Mouse (Mus musculus) neural tube, embryonic 12.5 days (tissue): ENCODE measurements around the gene Papolb. TPM values are rescaled to one million over a fixed set of nuclear protein-coding genes. Genes with fewer than 3 reads are reported as not detected.
A peak's percentile ranks its signal among the peaks of the same experiment; 100 is the strongest.

Source experiments
- ATAC-seq: fragments of 200-750 bp; cut with Nextera tagmentation; 2 replicates; pipeline ENCODE4 v1.8.0; 2017; ENCODE audit warnings: low read depth, mild to moderate bottlenecking, moderate TSS enrichment, moderate library complexity; ENCODE audit not compliant: low FRiP score
- H3K27ac ChIP-seq: fragments of 300-500 bp; sonication (generic); 2 replicates; pipeline ENCODE4 v1.5.1; 2016
- H3K27me3 ChIP-seq: fragments of 300-500 bp; sonication (generic); replicated peaks from 2 replicates; pipeline ENCODE4 v1.6.1; 2016; ENCODE audit warnings: mild to moderate bottlenecking
- H3K36me3 ChIP-seq: fragments of 300-500 bp; sonication (generic); 2 replicates; pipeline ENCODE4 v1.6.1; 2016; ENCODE audit warnings: mild to moderate bottlenecking
- H3K4me1 ChIP-seq: fragments of 300-500 bp; sonication (generic); 2 replicates; pipeline ENCODE4 v1.6.1; 2016
- H3K4me2 ChIP-seq: fragments of 300-500 bp; sonication (generic); replicated peaks from 2 replicates; pipeline ENCODE4 v1.6.1; 2016; ENCODE audit warnings: mild to moderate bottlenecking
- H3K4me3 ChIP-seq: fragments of 300-500 bp; sonication (generic); 2 replicates; pipeline ENCODE4 v1.5.1; 2016
- H3K9ac ChIP-seq: fragments of 300-500 bp; sonication (generic); 2 replicates; pipeline ENCODE4 v1.6.1; 2016; ENCODE audit warnings: mild to moderate bottlenecking
- H3K9me3 ChIP-seq: fragments of 300-500 bp; sonication (generic); 2 replicates; pipeline ENCODE4 v1.6.1; 2016; ENCODE audit warnings: mild to moderate bottlenecking
- WGBS: fragments of 180-500 bp; shearing (Covaris S2); methylation state at CpG from one replicate; pipeline ENCODE4 v1.1.7; 2016; 5-methylcytosine and 5-hydroxymethylcytosine counted together
- polyA plus RNA-seq: library from polyadenylated mRNA; unstranded; fragments of >200 nt; fragmentation: Nextera tagmentation; extraction: Ambion mirVana; gene quantifications from 2 replicates; pipeline ENCODE4 v1.2.1, GENCODE M21; 2016

Papolb gene
- 0.26 and 0.34 TPM in 2 replicates for polyA plus RNA-seq

DNA sequence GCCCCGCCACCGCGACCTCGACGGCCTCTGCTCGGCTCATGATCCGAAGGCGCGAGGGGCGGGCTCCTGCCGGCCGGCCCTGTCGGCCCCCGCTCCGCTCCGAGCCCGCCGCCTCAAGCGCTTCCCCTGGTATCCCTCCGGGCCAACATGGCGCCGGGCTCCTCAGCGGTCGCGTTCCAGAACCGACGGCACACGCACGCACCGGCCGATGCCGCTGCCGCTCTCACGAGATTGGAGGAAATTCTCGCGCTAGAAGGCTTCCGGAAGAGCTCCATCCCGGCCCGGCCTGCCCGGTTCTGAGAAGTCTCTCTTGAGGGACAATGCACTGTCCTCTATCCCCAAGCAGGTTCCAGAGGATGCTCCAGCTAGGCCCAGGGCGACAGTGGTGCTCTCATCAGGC, at the start of gene Papolb:
Papolb (minus strand) TSS at position 162 of the 400 bp plus-strand sequence.
- peak within 1 kb of the TSS; percentile 13; the same call in 1 of the 2 replicates for H3K4me3 ChIP-seq
- peak within 1 kb of the TSS; percentile 46 for H3K4me2 ChIP-seq
- no peak for ATAC-seq
- H3K27ac ChIP-seq = no peak within 1 kb of the TSS
- 0 out of 2 replicates have a peak, but pooled peaks cover 4% of the 10 kb centered on the region for H3K4me1 ChIP-seq
- H3K9ac ChIP-seq = no peak within 1 kb of the TSS
- 43% methylated on average over 41 of the region's 41 CpGs for WGBS
- no peaks in the 10 kb centered on the region for H3K9me3 ChIP-seq
- no peaks in the 10 kb centered on the region for H3K36me3 ChIP-seq
- H3K27me3 ChIP-seq = peaks cover 11% of the 10 kb centered on the region

DNA sequence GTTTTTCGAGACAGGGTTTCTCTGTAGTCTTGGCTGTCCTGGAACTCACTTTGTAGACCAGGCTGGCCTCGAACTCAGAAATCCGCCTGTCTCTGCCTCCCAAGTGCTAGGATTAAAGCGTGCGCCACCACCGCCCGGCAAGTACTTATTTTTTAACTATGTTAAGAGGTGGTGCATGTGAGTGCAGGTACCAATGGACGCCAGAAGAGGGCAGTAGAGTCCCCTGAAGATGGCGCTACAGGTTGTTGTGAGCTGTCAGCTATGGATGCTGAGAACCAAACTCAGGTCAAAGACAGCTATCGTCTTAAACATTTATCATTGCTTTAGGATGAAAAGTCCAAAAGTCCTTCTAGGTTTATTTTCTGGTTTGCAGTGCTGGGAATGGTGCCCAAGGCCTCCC, 48.3 kb upstream of the Papolb start:
- WGBS = 88% methylated on average over 10 of the region's 10 CpGs
- ATAC-seq = no peak

DNA sequence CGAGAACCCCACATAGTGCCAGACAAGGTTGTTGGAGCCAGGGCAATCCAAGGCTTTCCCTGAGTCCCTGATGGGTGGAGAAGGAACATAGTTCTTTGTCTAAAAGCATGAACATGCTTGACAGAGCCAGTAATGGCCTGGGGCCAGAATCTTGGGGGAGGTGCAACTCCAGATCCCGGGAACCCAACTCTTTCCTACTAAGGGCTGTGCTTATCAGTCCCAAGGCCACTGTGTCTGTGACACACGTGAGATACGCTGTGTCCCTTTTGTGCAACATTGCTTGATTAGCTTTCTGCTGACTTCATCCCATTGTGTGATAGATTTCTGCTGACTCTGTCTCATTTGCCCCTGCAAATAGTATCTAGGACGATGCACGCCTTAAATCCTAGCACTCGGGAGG, 47.0 kb upstream of the Papolb start:
- no peak overlapping the region for H3K27ac ChIP-seq
- WGBS = 88% methylated on average over 7 of the region's 7 CpGs

More for the DNA sequence above, 48.3 kb upstream of the Papolb start:
- Histone ChIP-seq H3K4me3 (no peak overlapping the region), H3K9me3 (0 out of 2 replicates have a peak, but pooled peaks cover 4% of the 10 kb centered on the region), H3K4me2 (no peak overlapping the region), H3K4me1 (peaks cover 2% of the 10 kb centered on the region), H3K9ac (no peak overlapping the region), H3K27ac (no peak overlapping the region), H3K36me3 (no peaks in the 10 kb centered on the region), H3K27me3 (no peaks in the 10 kb centered on the region)

DNA sequence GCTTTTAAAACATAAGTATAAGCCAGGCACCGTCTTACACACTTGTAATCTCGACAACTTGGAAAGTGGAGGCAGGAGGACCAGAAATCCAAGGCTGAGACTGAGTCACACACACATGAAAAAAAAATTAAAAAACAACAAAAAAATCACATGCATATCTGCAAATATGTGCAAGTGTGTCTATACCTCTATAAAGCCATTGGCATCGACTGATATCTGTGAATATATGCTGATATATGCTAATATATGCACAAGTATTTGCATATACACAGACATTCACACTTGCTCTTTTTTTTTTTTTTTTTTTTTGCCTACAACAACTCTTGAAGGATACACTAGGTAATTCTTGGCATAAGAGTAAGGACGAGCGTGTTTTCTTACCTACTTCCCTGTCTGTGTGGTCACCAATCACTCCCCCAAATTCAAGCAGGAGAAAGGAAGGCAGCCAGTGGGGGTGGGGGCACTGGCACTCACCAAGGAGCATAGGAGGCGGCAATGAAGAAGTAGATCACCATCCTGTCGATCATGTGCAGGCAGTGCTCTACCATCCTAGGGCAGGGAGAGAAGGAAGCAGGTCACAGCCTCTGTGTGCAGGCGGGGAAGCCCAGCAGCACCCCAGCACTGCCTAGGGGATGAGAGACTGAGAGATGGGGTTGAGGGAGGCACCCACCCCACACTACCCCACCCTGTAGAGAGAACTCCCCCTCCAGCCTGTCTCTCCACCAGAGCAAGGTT, 44.6 kb upstream of the Papolb start:
- Histone ChIP-seq H3K9ac (no peak overlapping the region), H3K4me1 (no peaks in the 10 kb centered on the region), H3K27me3 (no peaks in the 10 kb centered on the region), H3K9me3 (0 out of 2 replicates have a peak, but pooled peaks cover 4% of the 10 kb centered on the region), H3K27ac (no peak overlapping the region), H3K36me3 (no peaks in the 10 kb centered on the region), H3K4me2 (no peak overlapping the region), H3K4me3 (no peak overlapping the region)
- WGBS = 80% methylated on average over 8 of the region's 8 CpGs
- no peak for ATAC-seq

More for the DNA sequence above, 47.0 kb upstream of the Papolb start:
- Histone ChIP-seq H3K4me3 (no peak overlapping the region), H3K4me1 (no peaks in the 10 kb centered on the region), H3K9me3 (0 out of 2 replicates have a peak, but pooled peaks cover 4% of the 10 kb centered on the region), H3K9ac (no peak overlapping the region), H3K27me3 (no peaks in the 10 kb centered on the region), H3K36me3 (no peaks in the 10 kb centered on the region), H3K4me2 (no peak overlapping the region)
- ATAC-seq = no peak

DNA sequence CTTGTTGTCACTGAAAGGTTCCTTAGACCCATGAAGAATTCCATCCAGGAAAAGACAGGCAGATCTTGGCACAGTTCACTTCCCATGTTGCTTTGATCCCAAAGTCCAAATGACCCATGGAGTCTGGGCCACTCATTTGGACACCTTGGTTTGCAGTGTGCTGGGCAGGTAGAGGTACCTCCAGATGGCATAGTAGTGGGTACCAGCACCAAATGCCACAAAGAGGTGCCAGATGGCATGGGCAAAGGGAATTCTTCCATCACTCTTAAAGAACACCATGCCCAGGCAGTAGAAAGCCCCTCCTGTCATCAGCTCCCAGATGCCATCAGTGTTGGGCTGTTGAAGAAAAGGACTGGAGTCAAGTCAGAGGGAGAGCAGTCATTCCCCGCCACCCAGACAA, 34.7 kb upstream of the Papolb start:
- WGBS = 100% methylated on average over 1 of the region's 1 CpGs
- no peak overlapping the region for H3K9ac ChIP-seq
- H3K4me2 ChIP-seq = no peak overlapping the region
- no peak for ATAC-seq
- H3K9me3 ChIP-seq = 0 out of 2 replicates have a peak, but pooled peaks cover 13% of the 10 kb centered on the region
- peaks cover 8% of the 10 kb centered on the region; the same call in 1 of the 2 replicates for H3K36me3 ChIP-seq
- H3K4me3 ChIP-seq = no peak overlapping the region
- H3K4me1 ChIP-seq = no peaks in the 10 kb centered on the region
- no peak overlapping the region for H3K27ac ChIP-seq
- no peaks in the 10 kb centered on the region for H3K27me3 ChIP-seq

DNA sequence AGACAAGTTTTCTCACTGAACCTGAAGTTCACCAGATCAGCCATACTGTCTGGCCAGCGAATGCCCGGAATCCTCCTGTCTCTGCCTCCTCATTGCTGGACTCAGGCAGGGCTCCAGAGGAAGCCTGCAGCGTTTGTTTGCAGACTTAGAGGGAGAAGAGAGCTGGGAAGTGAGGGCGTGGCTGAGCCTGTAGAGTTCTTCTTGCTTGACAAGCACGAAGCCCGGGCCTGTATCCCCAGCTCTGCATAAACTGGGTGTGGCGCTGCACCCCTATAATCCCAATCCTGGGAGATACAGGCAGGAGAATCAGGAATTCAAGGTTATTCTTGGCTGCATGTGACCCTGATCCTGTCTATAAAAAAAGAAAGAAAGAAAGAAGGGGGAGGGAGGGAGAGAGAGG, 30.4 kb upstream of the Papolb start:
- 62% methylated on average over 7 of the region's 7 CpGs for WGBS
- H3K9ac ChIP-seq = no peak overlapping the region
- no peaks in the 10 kb centered on the region for H3K27me3 ChIP-seq
- no peak overlapping the region for H3K4me3 ChIP-seq
- H3K36me3 ChIP-seq = no peaks in the 10 kb centered on the region
- no peak overlapping the region for H3K27ac ChIP-seq
- H3K9me3 ChIP-seq = no peaks in the 10 kb centered on the region
- H3K4me1 ChIP-seq = no peaks in the 10 kb centered on the region
- ATAC-seq = no peak
- no peak overlapping the region for H3K4me2 ChIP-seq

DNA sequence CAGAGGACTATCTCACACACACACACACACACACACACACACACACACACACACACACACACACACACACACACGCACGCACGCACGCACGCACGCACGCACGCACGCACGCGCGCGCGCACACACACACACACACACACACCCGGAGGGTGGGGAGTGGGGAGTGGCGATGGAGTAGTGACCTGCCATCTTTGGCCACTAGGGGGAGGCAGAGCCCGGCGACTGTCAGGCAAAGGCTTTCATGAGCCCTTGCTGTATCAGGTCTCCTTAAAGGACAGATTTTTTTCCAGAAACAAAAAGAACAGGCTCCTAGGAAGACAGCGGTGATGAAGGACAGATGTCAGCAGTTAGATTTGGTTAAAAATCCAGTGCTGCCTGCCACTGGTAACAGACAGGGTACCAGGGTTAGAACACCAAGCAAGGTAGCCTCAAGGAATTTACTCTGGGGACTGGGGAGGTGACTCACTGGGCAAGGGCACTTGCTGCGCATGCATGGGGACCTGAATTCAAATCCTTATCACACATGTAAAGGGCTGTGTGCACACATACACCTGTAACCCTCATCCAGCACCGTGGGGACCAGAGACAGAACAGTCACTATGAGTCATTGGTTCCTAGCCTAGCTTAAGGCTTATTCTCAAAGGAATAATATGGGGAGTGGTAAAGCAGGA, 27.7 kb upstream of the Papolb start:
- ATAC-seq = peak; percentile 72
- Histone ChIP-seq H3K4me2 (peak overlapping the region; percentile 34; the same call in 1 of the 2 replicates), H3K27me3 (no peaks in the 10 kb centered on the region), H3K27ac (no peak overlapping the region), H3K4me1 (no peaks in the 10 kb centered on the region), H3K9me3 (no peaks in the 10 kb centered on the region), H3K36me3 (no peaks in the 10 kb centered on the region), H3K9ac (no peak overlapping the region), H3K4me3 (no peak overlapping the region)
- 26% methylated on average over 16 of the region's 21 CpGs for WGBS

DNA sequence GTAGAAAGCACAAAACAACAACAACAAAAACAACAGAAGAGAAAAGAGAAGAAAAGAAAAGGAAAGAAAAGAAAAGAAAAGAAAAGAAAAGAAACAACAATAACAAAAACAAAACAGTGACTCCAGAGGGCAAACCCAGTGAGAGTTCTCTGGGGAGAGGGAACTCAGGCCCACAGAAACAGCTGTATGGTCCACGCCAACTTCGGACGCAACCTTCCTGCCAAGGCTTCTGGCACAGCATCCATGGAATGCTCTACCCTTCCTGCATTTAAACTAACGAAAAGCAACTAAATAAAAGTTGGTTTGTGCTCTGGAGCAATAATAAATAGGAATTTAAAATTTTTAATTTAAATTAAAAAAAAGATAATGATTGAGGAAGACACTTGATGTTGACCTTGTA, 26.8 kb upstream of the Papolb start:
- H3K36me3 ChIP-seq = no peaks in the 10 kb centered on the region
- no peaks in the 10 kb centered on the region for H3K9me3 ChIP-seq
- no peak overlapping the region for H3K4me3 ChIP-seq
- H3K27ac ChIP-seq = no peak overlapping the region
- no peak overlapping the region for H3K9ac ChIP-seq
- no peaks in the 10 kb centered on the region for H3K4me1 ChIP-seq
- H3K4me2 ChIP-seq = no peak overlapping the region
- H3K27me3 ChIP-seq = no peaks in the 10 kb centered on the region
- 91% methylated on average over 4 of the region's 4 CpGs for WGBS
- no peak for ATAC-seq

DNA sequence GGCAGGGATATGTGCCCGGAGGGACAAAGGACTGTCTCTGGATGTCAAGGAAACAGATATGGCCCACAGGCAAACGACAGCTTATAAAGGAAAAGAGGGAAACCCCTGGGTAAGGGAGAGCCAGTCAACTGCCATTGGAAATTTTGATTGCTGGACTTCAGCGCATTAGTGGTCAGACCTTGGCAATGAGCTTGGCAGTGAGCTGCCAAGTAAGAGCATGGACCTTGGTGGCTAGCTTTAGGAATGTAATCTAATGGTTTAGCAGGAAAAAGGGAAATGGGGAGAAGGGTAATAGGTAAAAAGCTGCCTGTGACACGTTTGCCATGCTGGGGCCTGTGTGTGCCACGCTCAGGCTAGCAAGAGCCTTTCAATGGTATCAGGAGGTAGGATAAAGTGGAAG, 26.0 kb upstream of the Papolb start:
- no peak overlapping the region for H3K4me2 ChIP-seq
- H3K36me3 ChIP-seq = no peaks in the 10 kb centered on the region
- H3K9ac ChIP-seq = no peak overlapping the region
- H3K9me3 ChIP-seq = no peaks in the 10 kb centered on the region
- no peak for ATAC-seq
- H3K27me3 ChIP-seq = no peaks in the 10 kb centered on the region
- H3K4me1 ChIP-seq = no peaks in the 10 kb centered on the region
- H3K27ac ChIP-seq = no peak overlapping the region
- WGBS = 84% methylated on average over 5 of the region's 5 CpGs
- no peak overlapping the region for H3K4me3 ChIP-seq

DNA sequence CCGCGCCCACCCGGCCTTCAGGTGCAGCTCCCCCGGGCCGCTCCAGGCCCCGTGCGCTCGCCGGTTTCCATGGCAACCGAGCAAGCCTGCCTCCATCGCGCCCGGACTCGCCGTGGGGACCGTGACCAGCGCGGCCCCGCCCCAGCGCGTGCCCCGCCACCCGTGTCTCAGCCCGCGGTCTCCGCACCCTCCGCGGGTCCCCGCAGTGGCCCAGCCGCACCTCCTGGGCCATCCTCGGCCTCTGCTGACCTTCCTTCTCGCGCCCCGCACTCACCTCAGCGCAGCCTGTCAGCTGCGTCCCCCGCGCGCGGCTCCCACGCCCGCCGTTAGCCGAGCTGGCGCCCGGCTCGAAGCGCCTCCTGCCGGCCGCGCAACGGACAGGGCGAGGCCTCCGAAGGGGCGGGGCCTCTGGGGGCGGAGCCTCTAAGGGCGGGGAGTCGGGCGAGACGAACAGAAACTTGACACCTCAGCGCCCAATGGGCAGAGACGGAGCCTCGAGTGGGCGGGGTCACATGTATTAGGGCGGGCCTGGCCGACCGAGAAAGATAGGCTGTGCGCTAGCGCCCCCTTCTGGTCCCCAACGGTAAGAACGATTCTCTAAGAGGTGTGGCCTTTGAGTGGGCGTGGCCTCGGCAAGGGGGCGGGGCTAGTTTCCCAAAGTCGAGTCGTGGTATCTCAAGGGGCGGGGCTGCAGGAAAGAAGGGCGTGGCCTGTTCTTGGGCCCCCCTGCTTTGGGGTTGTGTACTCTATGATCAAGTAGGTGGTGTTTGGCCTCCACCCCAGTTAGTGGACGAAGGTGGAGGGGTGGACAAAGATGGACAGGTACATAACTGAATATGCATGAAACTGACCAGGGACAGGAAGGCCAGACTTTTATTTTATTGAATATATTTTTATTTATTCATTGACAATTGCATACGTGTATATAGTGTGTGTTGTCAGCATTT, 21.1 kb upstream of the Papolb start, which contains the start of gene Radil:
Radil (minus strand) TSS at position 393 of the 947 bp plus-strand sequence.
- Histone ChIP-seq H3K27me3 (no peaks in the 10 kb centered on the region), H3K4me3 (peak within 1 kb of the TSS; percentile 59), H3K27ac (peak within 1 kb of the TSS; percentile 37; the same call in 1 of the 2 replicates), H3K9ac (peak within 1 kb of the TSS; percentile 64), H3K36me3 (no peaks in the 10 kb centered on the region), H3K9me3 (no peaks in the 10 kb centered on the region), H3K4me1 (peaks cover 25% of the 10 kb centered on the region), H3K4me2 (peak within 1 kb of the TSS; percentile 97)
- peak; percentile 88 for ATAC-seq
- WGBS = 2% methylated on average over 80 of the region's 80 CpGs

DNA sequence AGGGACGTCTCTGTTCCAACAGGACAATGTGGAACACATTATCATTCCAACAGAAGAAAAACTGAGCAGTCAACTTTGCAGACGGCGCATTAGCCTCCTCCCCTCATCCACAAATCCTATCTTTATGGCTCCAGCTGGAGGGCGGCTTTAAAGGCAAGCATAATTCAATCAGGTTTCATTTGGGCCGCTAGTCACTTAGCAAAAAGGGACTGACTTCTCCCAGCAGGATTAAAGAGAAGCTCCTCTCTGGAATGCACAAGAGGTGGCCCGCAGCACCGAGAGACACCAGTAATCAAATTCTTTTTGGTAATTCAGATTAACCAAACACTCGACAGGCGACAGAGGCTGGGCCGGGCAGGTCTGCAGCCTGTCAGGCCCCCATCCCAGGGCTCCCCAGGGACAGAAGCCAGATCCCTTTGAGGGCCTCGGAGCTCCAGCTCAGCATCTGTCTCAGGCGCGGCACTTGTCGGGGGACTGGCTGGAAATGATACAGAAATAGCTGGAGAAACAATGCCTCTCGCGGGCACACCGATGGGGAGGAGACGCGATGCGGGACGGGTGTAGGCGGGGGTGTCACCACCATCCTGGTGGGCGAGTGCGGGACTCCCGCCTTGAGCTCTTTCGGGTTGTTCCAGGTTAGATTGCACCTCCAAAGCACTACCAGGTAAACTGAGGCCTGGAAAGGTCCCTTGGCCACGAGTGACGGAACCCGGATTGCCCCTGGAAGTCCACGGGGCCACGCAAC, 20.3 kb upstream of the Papolb start:
- H3K27ac ChIP-seq = peak overlapping the region; percentile 37; the same call in 1 of the 2 replicates

More for the DNA sequence above, 20.3 kb upstream of the Papolb start:
- 1% methylated on average over 31 of the region's 31 CpGs for WGBS
- Histone ChIP-seq H3K27me3 (no peaks in the 10 kb centered on the region), H3K4me3 (peak overlapping the region; percentile 59), H3K9me3 (no peaks in the 10 kb centered on the region), H3K4me1 (peaks cover 27% of the 10 kb centered on the region), H3K9ac (peak overlapping the region; percentile 64), H3K4me2 (peak overlapping the region; percentile 97), H3K36me3 (no peaks in the 10 kb centered on the region)
- ATAC-seq = peak; percentile 67
